Mouse (Mus musculus): Measurements from ENCODE around the gene Gm10320.

Gm10320 gene

DNA sequence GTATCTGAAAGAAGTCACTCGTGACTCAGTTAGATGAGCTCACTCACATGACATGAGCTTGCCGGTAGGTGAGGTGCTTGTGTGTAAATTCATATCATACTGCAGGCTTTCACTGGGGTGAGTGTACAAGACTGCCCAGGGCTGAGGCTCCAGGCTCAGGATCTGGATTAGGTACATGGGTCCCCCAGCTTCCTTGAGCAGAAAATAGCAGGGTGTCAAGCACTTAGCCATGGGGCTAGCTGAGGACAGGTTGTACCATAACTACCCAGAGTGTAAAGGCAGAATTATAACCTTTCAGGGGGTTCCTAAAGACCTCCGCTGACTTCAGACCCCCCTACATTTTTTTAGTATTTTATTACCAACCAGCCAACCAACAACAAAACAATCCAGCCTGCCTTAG, at the start of gene Gm10320:
Gene Gm10320 (minus strand): TSS at position 93 of the 400 bp plus-strand sequence.
- DNase-seq (ENCODE audit: low read depth, low spot score): no peak

DNA sequence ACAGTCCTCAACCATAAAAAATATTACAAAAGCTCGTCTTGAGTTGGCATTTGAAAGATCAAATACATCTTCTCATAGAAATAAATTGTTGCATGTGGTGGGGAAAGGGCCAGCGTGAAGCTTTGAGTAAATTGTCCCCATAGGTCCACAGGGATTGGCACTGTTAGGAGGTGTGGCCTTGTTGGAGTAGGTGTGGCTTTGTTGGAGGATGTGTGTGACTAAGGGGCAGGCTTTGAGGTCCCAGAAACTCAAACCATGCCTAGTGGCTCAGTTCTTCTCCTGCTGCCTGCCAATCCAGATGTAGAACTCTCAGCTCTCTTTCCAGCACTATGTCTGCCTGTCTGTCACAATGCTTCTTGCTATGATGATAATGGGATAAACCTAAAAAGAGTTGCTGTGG, 49.8 kb upstream of the Gm10320 start:
- no peak for DNase-seq (ENCODE audit: low read depth, low spot score)

DNA sequence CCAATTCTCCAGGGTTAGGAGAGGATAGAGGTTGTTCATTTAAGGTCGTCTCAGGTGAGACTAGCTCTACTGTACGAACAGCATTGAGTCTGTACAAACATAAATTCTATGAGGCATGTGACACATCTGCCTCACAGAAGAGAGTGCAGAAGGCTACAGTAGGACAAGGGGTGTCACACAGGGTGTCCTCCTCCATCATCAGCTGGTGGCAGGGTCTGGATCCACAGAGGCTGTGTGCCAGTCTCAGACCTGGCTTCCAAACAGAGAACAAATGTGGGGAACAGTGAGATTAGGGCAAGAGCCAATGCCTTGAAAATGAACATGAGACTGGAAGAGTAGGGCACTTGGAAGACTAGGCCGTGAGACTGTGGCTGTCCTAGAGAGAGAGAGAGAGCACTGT, 48.4 kb upstream of the Gm10320 start:
- DNase-seq (ENCODE audit: low read depth, low spot score): no peak

DNA sequence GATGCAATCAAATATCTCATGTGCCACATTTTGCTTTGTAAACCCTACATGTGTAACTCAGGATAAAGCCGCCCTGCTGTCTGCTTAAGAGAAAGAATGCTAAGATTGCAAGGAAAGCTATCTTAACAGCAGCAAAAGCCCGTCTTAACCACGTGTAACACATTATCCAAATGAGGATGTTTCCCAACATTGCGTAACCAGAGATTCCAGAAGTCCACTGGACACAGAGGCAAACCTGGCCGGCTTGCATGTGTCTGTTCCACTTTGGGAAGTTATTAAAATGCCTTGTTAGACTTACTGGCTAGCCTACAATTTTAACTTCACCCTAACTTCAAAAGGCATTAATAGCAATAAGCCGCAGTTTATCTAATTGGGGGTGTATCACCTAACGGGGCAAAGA, 47.5 kb upstream of the Gm10320 start:
- no peak for DNase-seq (ENCODE audit: low read depth, low spot score)

DNA sequence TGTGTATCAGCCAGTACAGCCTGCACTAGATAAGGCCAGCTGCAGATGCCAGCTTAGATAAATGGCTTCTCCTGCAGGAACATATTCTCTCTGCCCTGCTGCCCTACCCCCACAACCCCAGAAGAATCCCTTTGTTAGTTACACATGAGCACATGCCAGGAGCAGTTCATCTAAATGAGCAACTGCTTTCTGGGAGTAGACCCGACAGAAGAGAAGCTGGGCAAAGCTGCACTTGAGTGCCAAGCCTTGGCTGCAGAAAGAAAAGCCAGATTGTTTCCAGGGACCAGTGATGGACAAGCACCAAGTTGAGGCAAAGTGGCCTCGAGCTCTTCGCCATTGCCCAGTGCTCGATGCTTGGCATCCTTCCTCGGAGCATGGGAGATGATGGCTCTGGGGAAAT, 46.8 kb upstream of the Gm10320 start:
- no peak for DNase-seq (ENCODE audit: low read depth, low spot score)

DNA sequence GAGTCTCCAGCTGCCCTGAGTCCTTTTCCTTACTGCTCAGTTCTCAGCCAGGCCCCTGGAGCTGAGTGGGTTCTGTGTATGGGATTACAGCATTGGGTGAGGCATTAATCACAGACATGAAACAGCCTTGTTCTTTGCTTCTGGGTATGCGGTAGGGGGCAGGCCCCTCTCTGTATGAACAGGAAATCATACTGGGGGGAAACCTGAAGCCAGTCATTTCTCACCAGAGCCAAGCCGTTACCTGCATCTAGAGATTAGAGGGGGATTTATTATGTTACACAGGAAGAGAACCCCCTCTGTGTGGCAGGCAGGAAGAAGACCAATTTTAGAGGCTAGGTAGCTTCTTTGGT, 43.1 kb upstream of the Gm10320 start:
- peak; percentile 53 for DNase-seq (ENCODE audit: low read depth, low spot score)

DNA sequence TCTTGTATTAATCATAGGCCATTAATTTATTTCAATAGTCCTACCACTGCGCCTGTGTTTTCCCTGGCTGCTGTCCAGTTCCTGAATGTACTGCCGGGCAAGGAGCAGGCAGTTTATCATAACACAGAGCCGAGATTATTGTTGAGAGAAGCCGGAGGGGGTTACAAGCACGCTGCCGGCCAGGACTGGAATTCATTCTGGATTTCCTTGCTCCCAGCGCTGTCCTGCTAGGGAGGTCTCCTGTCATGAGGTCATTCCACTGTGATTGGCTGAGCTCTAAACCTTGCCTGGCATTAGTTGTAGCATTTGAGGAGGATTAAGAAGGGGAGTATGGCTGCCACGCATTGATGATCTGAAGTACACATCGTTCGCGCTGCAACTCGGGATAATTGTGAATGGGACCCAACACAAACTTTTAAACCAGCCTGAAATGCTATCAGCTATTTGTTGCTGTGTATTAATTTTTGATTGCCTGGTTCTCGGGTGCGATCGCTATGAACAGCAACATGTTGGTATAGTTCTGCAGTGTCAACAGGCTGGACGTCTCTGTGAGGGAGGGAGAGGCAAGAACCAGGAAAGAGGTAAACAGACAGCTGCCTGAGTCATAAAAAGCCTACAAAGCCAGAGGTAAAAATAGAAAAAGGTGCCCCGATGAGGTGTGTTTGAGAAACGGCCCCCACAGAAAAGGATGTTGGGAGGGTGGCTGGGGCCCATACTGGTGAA, 42.5 kb upstream of the Gm10320 start:
- peak; percentile 78 for DNase-seq (ENCODE audit: low read depth, low spot score)

DNA sequence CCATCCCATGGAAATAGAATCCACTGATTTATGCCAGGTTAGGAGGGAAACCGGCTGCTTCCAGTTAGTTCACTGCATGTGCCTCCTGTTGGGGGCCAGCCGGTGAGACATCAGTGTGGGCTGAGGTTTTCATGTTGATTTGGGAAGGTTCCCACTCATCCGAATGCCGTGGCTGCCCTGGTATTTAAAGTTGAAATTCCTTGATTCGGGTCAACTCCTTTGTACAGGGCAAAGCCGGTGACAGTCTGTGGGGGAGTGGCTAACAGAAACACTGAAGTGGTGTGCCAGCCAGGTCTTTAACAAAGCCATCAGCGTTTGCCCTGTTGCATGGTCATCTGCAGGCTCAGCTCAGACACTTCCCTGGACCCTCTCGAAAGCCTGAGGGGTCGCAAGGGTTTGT, 41.6 kb upstream of the Gm10320 start:
- no peak for DNase-seq (ENCODE audit: low read depth, low spot score)

DNA sequence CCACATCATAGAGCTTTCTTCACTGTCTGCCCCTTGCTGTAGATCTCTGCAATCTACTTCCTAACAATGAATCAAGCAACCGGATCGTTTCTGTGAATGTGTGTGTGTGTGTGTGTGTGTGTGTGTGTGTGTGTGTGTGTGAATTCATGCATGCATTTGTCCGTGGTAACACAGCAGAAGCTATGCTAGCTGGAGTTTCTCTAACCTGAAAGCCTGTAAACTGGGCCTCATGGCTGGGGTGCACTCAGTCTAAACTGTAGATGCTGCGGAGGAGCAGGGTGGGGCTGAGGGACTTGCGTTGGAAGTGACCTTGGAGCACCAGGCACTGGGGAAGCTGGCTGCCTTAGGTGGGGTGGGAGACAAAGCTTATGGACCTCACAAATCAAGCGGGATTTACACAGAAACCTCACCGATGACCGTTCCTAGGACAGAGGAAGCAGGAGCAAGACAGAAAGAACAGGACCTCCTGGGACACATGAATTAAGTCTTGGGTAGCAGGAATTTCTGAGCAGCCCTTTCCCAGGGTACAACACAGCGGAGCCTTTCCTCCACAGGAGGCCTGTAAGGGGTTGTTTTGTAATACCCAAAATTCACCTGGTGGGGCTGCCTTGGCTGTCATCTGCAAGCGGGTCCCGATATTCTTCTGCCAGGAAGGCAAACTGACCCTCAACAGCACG, 41.0 kb upstream of the Gm10320 start:
- no peak for DNase-seq (ENCODE audit: low read depth, low spot score)

DNA sequence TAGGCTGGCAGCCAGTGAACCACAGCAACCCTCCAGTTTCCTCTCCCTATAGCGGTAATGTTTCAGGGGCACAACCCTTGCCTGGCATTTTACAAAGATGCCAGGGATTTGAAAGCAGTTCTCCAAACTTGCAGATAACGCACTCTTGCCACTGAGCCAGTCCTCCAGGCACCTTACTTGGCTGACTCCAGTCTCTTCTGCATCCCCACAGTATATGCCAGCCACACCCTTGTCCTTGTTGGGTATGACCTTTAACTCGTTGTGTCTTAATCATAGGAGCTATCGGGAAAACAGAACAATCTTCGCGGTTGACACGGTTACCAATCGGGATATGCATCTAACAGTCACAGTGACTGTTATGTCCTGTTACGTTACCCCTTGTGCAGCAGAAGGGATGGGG, 40.2 kb upstream of the Gm10320 start:
- no peak for DNase-seq (ENCODE audit: low read depth, low spot score)

DNA sequence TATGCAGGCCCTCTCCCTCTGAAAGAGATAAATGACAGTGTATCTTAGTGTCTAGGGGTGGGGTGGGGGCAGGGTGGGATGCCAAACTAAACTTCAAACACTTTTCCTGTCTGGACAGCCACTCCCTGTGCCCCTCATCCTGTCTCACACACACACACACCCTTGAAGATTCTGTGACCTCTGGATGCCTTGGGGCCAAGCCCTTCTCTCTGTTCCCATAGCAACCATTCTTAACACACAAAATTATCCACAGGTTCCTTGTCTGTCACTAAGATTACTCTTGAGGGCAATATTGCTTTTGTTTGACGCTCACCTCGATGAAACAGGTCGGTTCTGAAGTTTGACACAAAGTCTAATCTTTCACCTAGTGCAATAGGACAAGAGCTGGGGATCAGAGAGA, 39.5 kb upstream of the Gm10320 start:
- no peak for DNase-seq (ENCODE audit: low read depth, low spot score)

DNA sequence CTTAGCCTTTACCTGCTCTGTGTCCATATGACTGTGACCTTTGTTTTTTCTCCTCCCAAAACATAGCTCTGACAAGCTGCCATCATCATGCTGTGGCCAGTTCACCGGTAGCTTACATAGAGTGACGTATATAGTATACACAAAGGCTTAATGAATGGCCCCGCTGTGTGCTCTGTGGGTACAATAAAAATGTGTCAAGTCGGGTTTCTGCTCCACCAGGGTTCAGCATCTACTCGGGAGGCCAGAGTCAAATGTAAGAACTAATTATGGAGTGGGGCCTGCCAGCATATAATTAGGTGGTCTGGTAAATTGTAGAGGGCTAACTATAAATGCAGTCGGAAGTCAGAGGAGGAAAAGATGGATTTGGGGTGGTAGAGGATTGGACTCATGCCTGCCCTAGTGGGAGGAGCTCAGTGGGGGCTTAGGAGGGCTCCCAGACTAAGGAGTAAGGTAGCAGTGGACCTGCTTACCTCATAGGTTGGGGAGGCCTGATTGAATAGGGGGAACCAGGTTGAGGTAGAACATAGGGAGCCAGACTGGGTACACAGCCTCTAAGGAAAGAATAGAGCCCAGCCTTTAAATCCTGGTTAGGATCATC, 32.0 kb upstream of the Gm10320 start:
- DNase-seq (ENCODE audit: low read depth, low spot score): peak; percentile 54

DNA sequence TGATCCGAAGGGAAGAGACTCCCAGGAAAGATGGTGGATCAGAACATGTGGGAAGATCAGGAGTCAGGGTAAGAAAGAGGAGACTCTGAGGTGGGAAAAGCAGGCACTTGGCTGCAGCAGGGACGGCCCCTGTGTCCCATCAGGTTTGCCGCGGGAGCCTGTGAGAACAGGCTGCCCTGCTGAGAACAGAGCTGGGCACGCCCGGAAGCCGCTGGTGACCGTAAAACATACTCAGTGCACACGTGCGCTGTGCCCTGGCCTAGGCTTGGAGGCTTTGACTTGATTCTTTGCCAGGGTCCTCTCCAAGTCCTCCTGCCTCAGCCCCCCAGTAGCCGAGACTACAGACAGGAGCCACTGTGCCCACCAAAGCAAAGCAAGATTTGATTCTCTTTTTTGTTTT, 26.5 kb upstream of the Gm10320 start:
- DNase-seq (ENCODE audit: low read depth, low spot score): no peak

DNA sequence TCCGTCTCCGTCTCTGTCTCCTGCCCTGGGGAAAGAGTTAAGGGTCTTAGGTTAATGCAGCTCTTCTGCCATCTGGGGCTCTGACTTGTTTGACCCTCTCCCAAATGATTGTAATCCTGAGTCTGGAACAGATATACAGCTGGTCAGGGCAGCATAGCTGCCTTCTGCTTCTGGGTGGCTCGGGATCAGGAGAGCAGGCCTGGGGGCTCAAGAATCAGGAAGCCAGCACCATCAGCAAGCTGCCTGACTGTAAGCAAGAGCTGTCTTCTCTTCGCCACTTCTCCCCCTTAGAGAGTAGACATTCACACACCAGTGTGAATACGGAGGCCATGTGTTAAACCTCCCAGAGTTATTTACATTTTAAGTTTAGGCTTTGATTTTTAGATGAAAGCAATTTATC, 25.9 kb upstream of the Gm10320 start:
- DNase-seq (ENCODE audit: low read depth, low spot score): no peak

DNA sequence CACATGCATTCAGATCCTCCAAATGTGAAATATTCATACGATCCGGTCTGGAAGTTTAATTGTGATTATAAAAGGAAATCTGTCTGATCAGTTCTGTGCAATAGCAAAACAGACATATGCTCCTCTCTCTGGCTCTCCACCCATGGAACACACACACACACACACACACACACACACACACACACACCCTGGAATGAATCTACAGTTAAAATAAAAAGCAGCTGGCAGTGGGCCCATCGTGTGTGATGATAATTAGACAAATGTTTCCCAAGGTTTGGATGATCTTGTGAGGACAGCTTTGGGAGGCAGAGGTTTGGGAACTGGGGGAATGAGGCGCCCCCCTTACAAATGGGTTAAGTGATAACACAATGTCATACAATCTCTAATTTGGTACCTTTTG, 25.2 kb upstream of the Gm10320 start:
- DNase-seq (ENCODE audit: low read depth, low spot score): no peak

DNA sequence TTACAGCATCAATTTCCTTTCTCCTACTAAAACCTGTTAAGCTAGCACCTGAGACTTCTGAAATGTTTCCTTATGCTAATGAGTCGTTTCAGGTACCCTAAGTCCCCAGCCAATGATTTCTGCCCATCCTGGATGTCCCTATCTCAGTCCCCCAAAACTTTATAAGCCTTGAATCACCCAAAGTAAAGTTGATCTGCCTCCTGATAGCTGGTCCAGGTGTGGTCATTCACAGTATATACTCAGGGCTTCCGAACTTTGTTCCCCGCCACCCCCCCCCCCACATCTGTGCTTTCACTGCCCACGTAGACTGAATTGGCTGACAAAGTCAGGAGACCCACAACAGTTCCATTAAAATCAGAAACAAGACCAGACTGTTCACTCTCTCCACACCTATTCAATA, 20.3 kb upstream of the Gm10320 start:
- DNase-seq (ENCODE audit: low read depth, low spot score): no peak

DNA sequence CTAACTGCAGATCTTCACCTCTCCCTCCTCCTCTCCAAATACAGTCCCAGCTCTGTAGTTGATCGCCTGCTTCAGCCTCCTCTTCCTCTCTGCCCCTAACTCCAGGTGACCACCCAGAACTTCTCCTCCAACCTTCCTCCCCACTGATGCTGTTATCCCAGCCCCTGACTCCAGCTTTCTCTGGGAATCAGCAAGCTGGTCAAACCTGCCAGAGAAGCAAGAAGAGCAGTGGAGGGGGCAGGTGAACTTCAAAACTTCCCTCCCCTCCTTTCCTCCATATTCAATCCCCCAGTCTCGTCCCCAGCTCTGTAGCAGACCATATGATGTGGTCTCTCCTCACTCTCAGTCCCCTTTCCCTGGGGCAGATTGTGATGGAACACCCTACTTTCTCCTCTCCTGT, 15.9 kb upstream of the Gm10320 start:
- DNase-seq (ENCODE audit: low read depth, low spot score): no peak

DNA sequence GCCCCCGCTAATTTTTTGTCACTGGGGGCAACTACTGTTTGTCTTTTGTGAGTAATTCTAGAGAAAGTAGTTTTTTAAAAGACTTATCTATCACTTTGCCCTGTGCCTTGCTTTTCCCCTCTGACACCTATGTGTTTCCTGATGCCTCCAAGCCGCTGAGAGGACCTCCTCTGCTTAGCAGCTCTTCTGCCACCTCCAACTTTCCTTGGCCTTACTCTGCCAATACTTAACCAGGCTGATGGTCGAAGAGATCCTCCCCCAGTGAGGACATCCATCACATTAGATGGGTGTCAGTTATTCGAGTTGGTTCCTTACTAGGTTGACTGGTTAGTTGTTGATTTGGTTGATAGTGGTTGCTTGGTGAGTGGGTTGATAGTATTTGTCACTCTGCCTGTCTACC, 14.7 kb upstream of the Gm10320 start:
- DNase-seq (ENCODE audit: low read depth, low spot score): no peak

DNA sequence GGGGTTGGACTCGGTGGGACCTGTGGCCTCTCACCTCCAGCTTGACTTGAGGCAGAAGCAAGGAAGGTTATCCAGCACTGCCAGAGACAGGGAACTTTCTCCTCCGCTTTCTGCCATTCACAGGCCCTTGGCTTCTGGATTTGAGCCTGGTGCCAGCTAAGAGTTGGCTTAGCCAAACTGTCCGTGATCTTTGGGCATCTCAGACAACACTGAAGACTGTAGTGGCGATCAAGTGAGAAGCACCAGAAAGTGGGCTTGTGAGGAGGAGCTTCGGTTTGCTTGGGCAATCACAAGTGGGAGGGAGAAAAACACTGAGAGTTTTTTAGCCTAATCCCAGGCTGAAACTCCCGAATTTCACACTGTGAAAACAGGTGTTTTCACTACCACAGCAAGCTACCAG, 14.2 kb upstream of the Gm10320 start:
- DNase-seq (ENCODE audit: low read depth, low spot score): no peak

DNA sequence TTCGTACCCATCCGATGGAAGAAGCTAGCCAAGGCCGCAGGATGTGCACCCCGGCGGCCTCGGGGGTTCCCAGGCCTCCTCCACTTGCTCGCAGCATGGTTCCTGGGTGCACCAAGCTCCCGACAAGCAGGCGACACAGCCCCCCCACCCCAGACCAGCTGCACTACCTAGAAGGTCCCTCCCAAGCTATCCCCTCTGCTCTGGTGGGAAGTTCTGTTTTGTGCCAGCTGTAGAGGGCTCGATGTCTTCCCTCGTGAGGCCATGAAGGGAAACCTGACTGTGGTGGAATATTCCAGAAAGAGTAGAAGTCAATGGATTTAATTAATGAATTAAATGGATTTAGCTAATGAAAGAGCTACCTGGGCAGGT, 13.7 kb upstream of the Gm10320 start:
- DNase-seq (ENCODE audit: low read depth, low spot score): no peak

DNA sequence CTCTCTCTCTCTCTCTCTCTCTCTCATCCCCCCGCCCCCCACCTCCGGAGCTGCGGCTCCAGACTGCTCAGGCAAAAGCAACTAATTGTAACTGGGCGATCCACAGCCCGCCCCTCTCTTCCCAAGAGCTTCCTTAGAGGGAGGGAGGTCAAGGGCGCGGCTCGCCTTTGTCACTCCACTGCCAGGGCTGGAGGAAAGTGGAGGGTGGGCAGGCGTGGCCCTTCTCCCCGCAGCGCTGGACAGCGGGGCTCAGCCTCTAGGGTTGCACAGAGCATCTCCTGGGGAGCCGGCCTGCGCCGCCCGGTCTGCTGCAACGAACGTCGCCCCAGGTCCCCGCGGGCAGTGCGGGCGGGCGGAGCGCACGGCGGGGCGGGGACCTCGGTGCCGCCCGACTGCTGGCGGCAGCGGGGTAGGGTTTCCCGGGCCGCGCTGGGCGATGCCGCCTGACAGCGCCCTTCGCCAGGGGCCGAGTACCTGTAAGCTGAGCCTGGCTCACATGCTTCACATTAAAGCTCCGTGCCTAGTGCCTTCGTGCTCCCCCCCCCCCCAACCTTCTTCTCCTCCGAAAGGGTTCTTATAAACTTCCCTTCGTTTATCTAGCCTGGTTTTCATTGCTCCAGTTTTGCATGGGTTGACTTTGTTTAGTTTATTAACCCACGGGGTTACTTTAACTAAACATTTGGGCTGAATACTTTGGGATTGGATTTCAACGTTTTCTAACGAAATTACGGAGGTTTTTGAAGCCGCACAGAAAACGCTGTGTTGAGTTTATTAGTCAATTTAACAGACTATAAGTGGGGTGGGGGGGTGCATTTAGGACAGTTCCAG, 13.1 kb upstream of the Gm10320 start:
- DNase-seq (ENCODE audit: low read depth, low spot score): peak; percentile 48

DNA sequence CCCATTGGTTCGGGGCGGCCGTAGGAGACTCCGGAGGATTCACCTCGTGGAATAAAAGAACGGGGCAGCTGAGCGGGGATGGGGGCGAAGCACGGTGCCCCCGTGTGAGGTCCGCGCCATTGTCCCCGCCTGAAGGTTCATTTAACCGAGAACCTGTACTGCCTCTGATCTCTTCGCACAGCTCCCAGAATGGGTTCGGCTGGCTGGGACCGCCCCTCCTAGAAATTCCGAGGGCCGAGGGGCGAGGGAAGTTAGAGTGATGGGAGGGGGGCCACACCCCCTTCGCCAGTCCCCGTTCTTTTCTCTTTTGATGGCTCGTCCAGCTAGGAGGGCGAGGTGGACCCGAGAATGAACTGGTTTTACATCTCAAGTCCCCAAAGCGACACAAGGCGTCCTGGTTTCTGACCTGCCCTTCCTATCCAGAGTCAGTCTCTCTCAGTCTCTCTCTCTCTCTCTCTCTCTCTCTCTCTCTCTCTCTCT, 12.4 kb upstream of the Gm10320 start:
- peak; percentile 43 for DNase-seq (ENCODE audit: low read depth, low spot score)
